Mouse (Mus musculus): ENCODE measurements around the gene Trpm5.

Gene Trpm5

GRCm38 (mm10) chr7:143094592-143095553 lies at the start of gene Trpm5:
Gene Trpm5 (minus strand): TSS chr7:143094642.
- DNase-seq, result peak; percentile 83 to 84

GRCm38 (mm10) chr7:143142680-143143079 lies 48.2 kb upstream of the Trpm5 start:
- DNase-seq, result no peak

GRCm38 (mm10) chr7:143139932-143140331 lies 45.5 kb upstream of the Trpm5 start:
- no peak for DNase-seq

GRCm38 (mm10) chr7:143138789-143139188 lies 44.3 kb upstream of the Trpm5 start:
- DNase-seq, result peak; percentile 81

GRCm38 (mm10) chr7:143136561-143136960 lies 42.1 kb upstream of the Trpm5 start:
- no peak for DNase-seq

GRCm38 (mm10) chr7:143136125-143136524 lies 41.7 kb upstream of the Trpm5 start:
- DNase-seq, result no peak

- no peak for DNase-seq
These were observed 38.4 kb upstream of the Trpm5 start for GRCm38 (mm10) chr7:143132815-143133214.

GRCm38 (mm10) chr7:143124902-143125301 lies 30.5 kb upstream of the Trpm5 start:
- DNase-seq, result no peak

- DNase-seq, result peak; percentile 68 to 81
These were observed 29.6 kb upstream of the Trpm5 start for GRCm38 (mm10) chr7:143123876-143124669.

GRCm38 (mm10) chr7:143122191-143122590 lies 27.7 kb upstream of the Trpm5 start:
- DNase-seq, result no peak

GRCm38 (mm10) chr7:143119826-143120225 lies 25.4 kb upstream of the Trpm5 start:
- no peak for DNase-seq

GRCm38 (mm10) chr7:143119407-143119806 lies 25.0 kb upstream of the Trpm5 start:
- DNase-seq, result peak; percentile 38 to 54

GRCm38 (mm10) chr7:143116521-143116920 lies 22.1 kb upstream of the Trpm5 start:
- no peak for DNase-seq

- DNase-seq, result no peak
These were observed 20.3 kb upstream of the Trpm5 start for GRCm38 (mm10) chr7:143114773-143115172.

GRCm38 (mm10) chr7:143112395-143112794 lies 18.0 kb upstream of the Trpm5 start:
- no peak for DNase-seq

- DNase-seq, result no peak
These were observed 17.3 kb upstream of the Trpm5 start for GRCm38 (mm10) chr7:143111719-143112118.

GRCm38 (mm10) chr7:143110803-143111202 lies 16.4 kb upstream of the Trpm5 start:
- no peak for DNase-seq

- no peak for DNase-seq
These were observed 15.3 kb upstream of the Trpm5 start for GRCm38 (mm10) chr7:143109696-143110095.

- no peak for DNase-seq
These were observed 14.7 kb upstream of the Trpm5 start for GRCm38 (mm10) chr7:143108996-143109660.

- peak; percentile 63 to 77 for DNase-seq
These were observed 13.8 kb upstream of the Trpm5 start for GRCm38 (mm10) chr7:143108200-143108599.

GRCm38 (mm10) chr7:143106672-143107465 lies 12.4 kb upstream of the Trpm5 start:
- DNase-seq, result peak; percentile 74 to 83

GRCm38 (mm10) chr7:143106062-143106461 lies 11.6 kb upstream of the Trpm5 start, which contains the start of gene Kcnq1:
Gene Kcnq1 (plus strand): TSS chr7:143106362.
- no peak for DNase-seq
